Mouse (Mus musculus): Measurements from ENCODE around the gene Srebf1.

Srebf1 gene

DNA sequence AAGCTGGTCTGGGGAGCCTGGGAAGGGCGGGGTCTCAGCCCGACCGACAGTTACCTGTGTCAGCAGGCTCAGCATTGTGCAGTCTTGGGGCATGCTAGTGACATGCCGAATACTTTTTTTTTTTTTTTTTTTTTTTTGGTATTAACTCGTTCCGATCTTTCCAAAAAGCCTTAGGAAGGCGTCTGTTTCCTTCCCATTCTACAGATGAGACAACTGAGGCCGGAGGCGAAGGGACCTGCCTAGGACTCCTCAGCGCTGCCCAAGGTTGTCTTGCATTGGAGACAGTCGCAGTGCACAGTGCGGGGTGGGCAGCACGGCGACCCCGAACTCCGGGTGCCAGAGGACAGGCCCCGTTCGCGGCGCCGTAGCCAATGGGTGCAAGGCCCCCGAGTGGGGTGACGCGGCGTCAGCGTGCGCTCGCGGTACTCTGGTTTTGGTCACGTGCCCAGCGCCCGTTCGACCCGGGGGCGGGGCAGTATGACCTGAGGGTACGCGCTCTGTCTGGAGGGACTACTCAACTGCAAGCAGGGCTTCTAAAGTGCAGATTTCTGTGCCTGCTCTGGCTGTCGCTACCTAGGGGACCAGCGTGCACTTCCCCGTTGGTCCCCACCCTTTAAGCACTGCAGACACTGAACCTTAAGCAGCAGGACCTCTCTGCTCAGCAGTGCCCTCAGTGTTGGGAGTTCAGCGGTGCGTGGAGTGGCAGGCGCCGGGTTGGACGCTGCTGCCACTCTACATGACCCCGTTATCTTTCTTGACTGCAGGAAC is at the start of gene Srebf1:
Srebf1 (minus strand) TSS at position 113 of the 768 bp plus-strand sequence.
- POLR2A ChIA-PET: interaction anchor here (0.5 to 22.1 kb wide), 43 partner anchors 8 to 774 kb away, joined by 3 to 343 read pairs (median 3); partner anchors contain the start of gene Drg2 (in 1 of the 4)
- CTCF ChIA-PET: interaction anchor here in 1 of 4 experiments (0.7 to 1.6 kb wide), 2 partner anchors 29 to 130 kb away, joined by 5 to 6 read pairs; partner anchors contain the start of genes Drc3 and Tom1l2

- ChIA-PET POLR2A (interaction anchor here in 2 of 4 experiments (0.7 to 1.8 kb wide), 5 partner anchors 12 to 168 kb away, joined by 3 to 6 read pairs (median 3); no protein-coding TSS in a partner anchor), CTCF (interaction anchor here in 3 of 4 experiments (0.6 to 1.1 kb wide), 5 partner anchors 12 to 98 kb away, joined by 3 to 5 read pairs (median 3); no protein-coding TSS in a partner anchor)
These were observed 46.2 kb upstream of the Srebf1 start for GRCm38 (mm10) chr11:60268563-60268962.

DNA sequence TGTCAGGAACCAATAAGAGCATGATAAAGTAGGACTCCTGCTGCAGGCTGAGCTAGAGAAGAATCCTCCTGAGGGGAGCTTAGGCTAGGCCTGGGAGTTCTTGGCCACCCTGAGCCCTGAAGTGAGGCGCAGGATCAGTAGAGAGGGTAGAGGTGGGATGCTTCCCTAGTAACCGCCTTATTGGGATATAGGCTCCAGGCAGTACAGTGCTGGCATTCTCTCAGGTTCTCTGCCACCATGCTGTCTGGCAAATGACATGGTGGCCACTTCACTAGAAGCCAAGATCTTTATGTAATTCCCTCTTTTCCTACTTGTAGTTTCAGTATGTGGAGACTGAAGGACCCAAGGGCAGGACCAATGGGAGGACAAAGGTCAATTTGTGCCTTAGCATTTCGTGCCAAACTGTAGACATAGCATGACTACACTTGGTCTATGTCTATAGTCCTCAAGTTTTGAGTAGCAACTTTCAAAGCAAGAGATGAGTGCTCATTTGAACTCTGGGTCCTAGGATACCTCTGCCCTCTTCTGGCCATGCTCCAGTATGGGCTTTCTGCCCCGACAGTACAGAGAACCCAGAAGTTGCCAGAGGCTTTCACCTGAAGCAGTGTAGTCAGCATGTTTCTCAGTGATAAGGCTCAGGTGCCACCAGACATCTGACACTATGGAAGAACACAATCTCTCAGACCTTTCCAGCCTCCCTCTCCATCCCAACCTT is 43.0 kb upstream of the Srebf1 start:
- POLR2A ChIA-PET: no interaction called here
- CTCF ChIA-PET: interaction anchor here in 2 of 4 experiments (0.5 to 1.4 kb wide), 2 partner anchors 14 to 208 kb away, joined by 4 read pairs; no protein-coding TSS in a partner anchor

GRCm38 (mm10) chr11:60264651-60265050 is 42.3 kb upstream of the Srebf1 start:
- ChIA-PET CTCF (interaction anchor here in 1 of 4 experiments (0.9 to 1.4 kb wide), 2 partner anchors 13 to 37 kb away, joined by 4 to 6 read pairs; no protein-coding TSS in a partner anchor), POLR2A (no interaction called here)

DNA sequence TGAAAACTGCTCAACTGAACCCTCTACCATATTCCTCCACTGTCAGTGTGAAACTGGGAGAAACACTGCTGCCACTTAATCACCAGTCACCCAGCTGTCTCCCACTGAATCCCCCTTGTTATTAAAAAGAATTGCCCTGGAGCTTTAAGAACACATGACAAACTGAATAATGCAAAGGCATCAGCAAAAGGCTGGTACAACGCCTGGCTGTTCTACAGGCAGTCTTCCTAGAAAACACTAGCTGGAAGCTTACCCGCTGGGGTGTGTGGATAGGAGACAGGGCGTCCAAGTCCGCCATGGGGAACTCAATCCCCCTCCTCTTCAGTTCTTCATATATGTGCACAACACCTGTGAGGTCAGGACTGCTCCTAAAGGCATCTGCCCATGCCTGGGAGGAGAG is 40.0 kb upstream of the Srebf1 start:
- CTCF ChIA-PET: no interaction called here
- POLR2A ChIA-PET: no interaction called here

GRCm38 (mm10) chr11:60260743-60261142 is 38.4 kb upstream of the Srebf1 start:
- CTCF ChIA-PET: interaction anchor here in 2 of 4 experiments (1.4 to 1.5 kb wide), 2 partner anchors 10 kb away, joined by 3 to 4 read pairs; no protein-coding TSS in a partner anchor

GRCm38 (mm10) chr11:60257696-60258095 is 35.3 kb upstream of the Srebf1 start:
- POLR2A ChIA-PET: interaction anchor here in 1 of 4 experiments (0.6 to 1.9 kb wide), 2 partner anchors 10 to 130 kb away, joined by 4 to 6 read pairs; no protein-coding TSS in a partner anchor
- CTCF ChIA-PET: interaction anchor here in 1 of 4 experiments (0.9 kb wide), 1 partner anchor 35 kb away, joined by 3 read pairs; no protein-coding TSS in a partner anchor

More at GRCm38 (mm10) chr11:60260743-60261142, 38.4 kb upstream of the Srebf1 start:
- POLR2A ChIA-PET: interaction anchor here in 1 of 4 experiments (1.4 kb wide), 1 partner anchor 12 kb away, joined by 3 read pairs; no protein-coding TSS in a partner anchor

DNA sequence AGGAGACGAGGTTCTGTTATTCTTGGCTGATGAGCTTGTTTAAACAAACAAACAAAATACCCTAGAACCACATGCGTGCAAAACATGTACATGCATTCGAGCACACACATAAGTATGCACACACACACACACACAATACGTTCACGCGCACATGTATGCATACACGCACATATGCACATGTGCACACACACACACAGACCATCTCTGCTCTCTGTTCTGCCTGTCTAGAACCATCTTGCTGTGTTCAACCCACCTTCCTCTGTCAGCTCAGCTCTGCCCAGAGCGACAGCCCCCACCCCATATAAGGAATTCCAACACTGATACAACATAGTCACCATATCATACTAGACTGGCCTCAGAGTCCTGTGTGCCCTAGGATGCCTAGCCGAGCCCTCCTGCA is 34.3 kb upstream of the Srebf1 start:
- ChIA-PET POLR2A (interaction anchor here in 2 of 4 experiments (0.5 to 1.9 kb wide), 3 partner anchors 11 to 290 kb away, joined by 3 to 7 read pairs (median 6); no protein-coding TSS in a partner anchor), CTCF (interaction anchor here in 1 of 4 experiments (0.9 kb wide), 1 partner anchor 36 kb away, joined by 3 read pairs; no protein-coding TSS in a partner anchor)

- POLR2A ChIA-PET: interaction anchor here in 2 of 4 experiments (0.5 to 1.9 kb wide), 3 partner anchors 11 to 291 kb away, joined by 3 to 7 read pairs (median 6); no protein-coding TSS in a partner anchor
- CTCF ChIA-PET: no interaction called here
These were observed 33.8 kb upstream of the Srebf1 start for GRCm38 (mm10) chr11:60256176-60256681.

DNA sequence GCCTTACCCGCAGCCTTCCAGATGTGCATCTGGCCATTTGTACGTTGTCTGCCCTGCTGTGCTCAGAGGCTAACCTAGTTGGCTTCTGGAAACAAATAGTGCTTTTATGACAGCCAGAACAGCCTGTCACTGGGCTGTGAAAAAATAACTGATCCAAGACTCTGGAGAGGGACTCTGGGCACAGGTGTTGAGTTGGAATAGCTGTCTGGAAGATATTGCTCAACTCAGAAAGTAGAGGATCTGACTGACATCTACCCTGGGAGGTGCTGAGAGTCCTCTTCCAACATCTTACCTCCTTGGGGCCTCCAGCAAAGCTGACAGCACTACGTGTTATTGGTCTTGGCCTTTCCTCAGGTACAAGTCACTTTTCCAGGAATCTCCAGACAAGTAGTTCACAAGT is 33.3 kb upstream of the Srebf1 start:
- CTCF ChIA-PET: no interaction called here

DNA sequence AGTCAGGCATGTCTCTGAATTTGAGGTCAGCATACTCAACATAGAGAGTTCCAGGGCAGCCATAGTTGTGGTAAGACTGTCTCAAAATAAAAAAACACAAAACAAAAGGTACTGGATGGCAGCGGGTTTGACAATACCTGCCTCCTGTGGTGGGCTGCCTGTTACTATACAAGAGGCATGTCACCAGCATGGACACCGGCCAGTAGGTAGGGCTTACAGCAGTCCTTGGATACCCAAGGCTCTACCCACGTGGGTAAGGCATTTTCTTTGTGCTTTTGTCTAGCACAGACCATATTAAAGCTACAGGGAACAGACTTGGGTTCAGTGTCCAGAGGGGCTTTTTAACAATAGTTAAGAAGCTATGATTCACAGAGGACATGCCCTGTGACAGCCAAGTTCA is 32.8 kb upstream of the Srebf1 start:
- ChIA-PET CTCF (no interaction called here), POLR2A (interaction anchor here in 1 of 4 experiments (1.1 kb wide), 1 partner anchor 17 kb away, joined by 3 read pairs; no protein-coding TSS in a partner anchor)

More for the DNA sequence above, 33.3 kb upstream of the Srebf1 start:
- POLR2A ChIA-PET: interaction anchor here in 2 of 4 experiments (1.1 to 1.5 kb wide), 2 partner anchors 16 kb away, joined by 3 read pairs; no protein-coding TSS in a partner anchor

DNA sequence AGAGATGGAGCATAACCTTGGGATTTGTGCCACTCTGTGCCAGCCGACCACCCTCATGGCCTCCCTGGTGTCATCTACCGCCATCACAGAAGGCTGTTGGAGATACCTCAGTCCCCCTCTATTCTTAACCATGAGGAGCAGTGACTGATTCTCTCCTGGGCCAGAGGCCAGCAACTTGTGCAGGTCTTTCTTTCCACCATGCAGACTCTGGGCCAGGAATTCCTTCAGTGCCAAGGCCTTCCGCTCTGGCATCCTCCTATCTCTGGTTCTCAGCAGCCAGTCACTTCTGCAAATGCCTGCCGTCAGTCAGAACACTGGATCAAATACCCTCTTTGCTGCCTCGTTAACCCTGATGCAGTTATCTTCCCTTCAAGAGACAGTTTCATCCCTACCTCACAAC is 31.9 kb upstream of the Srebf1 start:
- CTCF ChIA-PET: no interaction called here
- POLR2A ChIA-PET: interaction anchor here in 1 of 4 experiments (1.1 kb wide), 1 partner anchor 18 kb away, joined by 3 read pairs; no protein-coding TSS in a partner anchor

DNA sequence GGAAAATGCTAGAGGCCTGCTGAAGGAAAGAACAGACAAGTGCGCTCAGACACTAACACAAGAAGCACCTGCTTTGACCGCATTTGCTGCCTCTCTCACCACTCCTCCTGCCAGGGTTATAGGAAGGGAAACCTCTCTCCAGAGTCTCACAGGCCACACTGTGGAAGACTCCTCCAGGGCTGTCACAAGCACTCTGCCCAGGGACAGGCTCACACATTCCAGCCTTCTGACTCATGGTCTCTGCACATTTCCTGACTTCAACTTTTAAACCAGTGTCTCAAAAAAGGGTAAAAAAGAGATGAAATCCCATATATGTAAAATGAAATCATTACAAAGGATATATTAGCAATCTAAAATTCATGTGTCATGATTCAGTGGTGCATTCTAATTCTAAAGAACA is 31.2 kb upstream of the Srebf1 start:
- CTCF ChIA-PET: interaction anchor here in 2 of 4 experiments (1.0 to 1.1 kb wide), 2 partner anchors 39 to 148 kb away, joined by 3 to 5 read pairs; partner anchors contain the start of gene Rai1 (in 1 of the 2)
- POLR2A ChIA-PET: no interaction called here

- ChIA-PET POLR2A (interaction anchor here in 3 of 4 experiments (0.6 to 2.1 kb wide), 21 partner anchors 8 to 331 kb away, joined by 3 to 10 read pairs (median 3); partner anchors contain the start of genes Gid4 (in 2 of the 3), Drc3 (in 1 of the 3) and Srebf1 (in 1 of the 3)), CTCF (interaction anchor here (0.6 to 2.5 kb wide), 56 partner anchors 9 to 809 kb away, joined by 3 to 24 read pairs (median 3); partner anchors contain the start of gene Srebf1 (in 1 of the 4))
These were observed 28.7 kb upstream of the Srebf1 start for GRCm38 (mm10) chr11:60250971-60251643.

DNA sequence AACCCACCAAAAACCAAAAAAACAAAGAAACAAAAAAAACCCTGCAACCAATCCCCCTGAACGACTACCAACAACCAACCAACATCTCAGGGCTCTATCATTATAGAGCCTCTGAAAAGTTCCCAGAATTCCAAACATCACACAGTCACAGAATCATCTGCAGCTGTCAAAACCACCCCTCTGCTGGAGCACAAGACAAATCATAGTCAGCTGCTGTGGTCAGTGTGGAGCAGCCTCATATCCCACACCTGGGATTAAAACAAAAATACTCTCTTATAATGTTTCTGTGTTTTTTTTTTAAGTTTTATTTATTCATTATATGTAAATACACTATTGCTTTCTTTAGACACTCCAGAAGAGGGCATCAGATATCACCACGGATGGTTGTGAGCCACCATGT is 27.5 kb upstream of the Srebf1 start:
- ChIA-PET CTCF (interaction anchor here in 2 of 4 experiments (1.8 to 2.5 kb wide), 5 partner anchors 21 to 162 kb away, joined by 7 to 20 read pairs (median 8); no protein-coding TSS in a partner anchor), POLR2A (interaction anchor here in 1 of 4 experiments (1.2 to 2.1 kb wide), 4 partner anchors 17 to 167 kb away, joined by 3 to 6 read pairs (median 4); partner anchors contain the start of gene Gid4)

GRCm38 (mm10) chr11:60248596-60249404 is 26.4 kb upstream of the Srebf1 start:
- POLR2A ChIA-PET: interaction anchor here (0.6 to 2.3 kb wide), 22 partner anchors 10 to 289 kb away, joined by 3 to 7 read pairs (median 3); partner anchors contain the start of gene Rai1 (in 1 of the 4)
- CTCF ChIA-PET: interaction anchor here (0.5 to 1.4 kb wide), 13 partner anchors 20 to 309 kb away, joined by 3 to 15 read pairs (median 4); no protein-coding TSS in a partner anchor
